Mouse (Mus musculus): ENCODE measurements around the gene Acta2.
A peak's percentile ranks its signal among the peaks of the same experiment; 100 is the strongest.
"Not testable (repeated sequence)": the region's sequence is repeated elsewhere in the genome, so short reads cannot be mapped to it uniquely, and the experiment has no call there.

The Acta2 gene

GRCm38 (mm10) chr19:34220732-34221380, 34.5 kb downstream of the Acta2 start:
- DNase-seq (ENCODE audit: low spot score in 2 of 2): no peak

- peak; percentile 48 to 49 for DNase-seq (ENCODE audit: low spot score in 2 of 2)
Observed at GRCm38 (mm10) chr19:34219260-34219968, 36.0 kb downstream of the Acta2 start.

GRCm38 (mm10) chr19:34217761-34218160, 37.6 kb downstream of the Acta2 start:
- DNase-seq (ENCODE audit: low spot score in 2 of 2): peak; percentile 39 to 49

- DNase-seq (ENCODE audit: low spot score in 2 of 2): peak; percentile 65 to 70
Observed at GRCm38 (mm10) chr19:34216956-34217355, 38.4 kb downstream of the Acta2 start.

- DNase-seq (ENCODE audit: low spot score in 2 of 2): no peak
Observed at GRCm38 (mm10) chr19:34214136-34214535, 41.3 kb downstream of the Acta2 start.

- DNase-seq (ENCODE audit: low spot score in 2 of 2): no peak
Observed at GRCm38 (mm10) chr19:34213251-34213645, 42.1 kb downstream of the Acta2 start.

GRCm38 (mm10) chr19:34212489-34213250, 42.7 kb downstream of the Acta2 start:
- DNase-seq (ENCODE audit: low spot score in 2 of 2): no peak

GRCm38 (mm10) chr19:34210841-34211240, 44.5 kb downstream of the Acta2 start:
- DNase-seq (ENCODE audit: low spot score in 2 of 2): no peak

- no peak for DNase-seq (ENCODE audit: low spot score in 2 of 2)
Observed at GRCm38 (mm10) chr19:34209930-34210581, 45.3 kb downstream of the Acta2 start.

- DNase-seq (ENCODE audit: low spot score in 2 of 2): no peak
Observed at GRCm38 (mm10) chr19:34209031-34209430, 46.4 kb downstream of the Acta2 start.

- no peak for DNase-seq (ENCODE audit: low spot score in 2 of 2)
Observed at GRCm38 (mm10) chr19:34206760-34207440, 48.5 kb downstream of the Acta2 start.

- not testable (repeated sequence) for DNase-seq (ENCODE audit: low spot score in 2 of 2)
Observed at GRCm38 (mm10) chr19:34206128-34206527, 49.3 kb downstream of the Acta2 start.

GRCm38 (mm10) chr19:34202668-34203067, 52.7 kb downstream of the Acta2 start:
- DNase-seq (ENCODE audit: low spot score in 2 of 2): no peak

- DNase-seq (ENCODE audit: low spot score in 2 of 2): no peak
Observed at GRCm38 (mm10) chr19:34199488-34199887, 55.9 kb downstream of the Acta2 start.

GRCm38 (mm10) chr19:34198901-34199300, 56.5 kb downstream of the Acta2 start:
- DNase-seq (ENCODE audit: low spot score in 2 of 2): no peak

- DNase-seq (ENCODE audit: low spot score in 2 of 2): no peak
Observed at GRCm38 (mm10) chr19:34198066-34198465, 57.3 kb downstream of the Acta2 start.

- DNase-seq (ENCODE audit: low spot score in 2 of 2): no peak
Observed at GRCm38 (mm10) chr19:34195031-34195430, 60.4 kb downstream of the Acta2 start.

- DNase-seq (ENCODE audit: low spot score in 2 of 2): no peak
Observed at GRCm38 (mm10) chr19:34194132-34194745, 61.2 kb downstream of the Acta2 start.

GRCm38 (mm10) chr19:34193683-34194082, 61.7 kb downstream of the Acta2 start:
- DNase-seq (ENCODE audit: low spot score in 2 of 2): no peak

GRCm38 (mm10) chr19:34193149-34193548, 62.2 kb downstream of the Acta2 start:
- DNase-seq (ENCODE audit: low spot score in 2 of 2): no peak

Data from thymus, postnatal 10 days (tissue).